Mouse (Mus musculus) liver, adult 2 months (tissue): ENCODE measurements around the gene Cic.

Experiments used
- CTCF ChIP-seq: fragments of 200-500 bp; IDR thresholded peaks from 2 replicates; pipeline ENCODE4 v1.5.1; 2011; ENCODE audit warnings: low read depth, low read length, control low read depth
- POLR2A ChIP-seq: fragments of 200-500 bp; IDR thresholded peaks from 2 replicates; pipeline ENCODE4 v1.6.1; 2011; ENCODE audit warnings: low read length, control low read depth; ENCODE audit not compliant: insufficient read depth; ENCODE audit errors: extremely low read depth

GRCm38 (mm10) chr7:25230690-25231285 lies 36.7 kb upstream of the Cic start:
- TF ChIP-seq POLR2A, result no peak
- no peak for TF ChIP-seq CTCF
